Mouse (Mus musculus) spleen, postnatal 10 days (tissue): ENCODE measurements around the gene Chd9.
"Not testable (repeated sequence)": the region's sequence is repeated elsewhere in the genome, so short reads cannot be mapped to it uniquely, and the experiment has no call there.

Experiments used
- DNase-seq, 2 experiments: peaks; one replicate each; pipeline ENCODE4 v3.0.0; 2021 to 2022; ENCODE audit warnings: low spot score in 2 of 2

The Chd9 gene

GRCm38 (mm10) chr8:90871375-90872080, 43.4 kb downstream of the Chd9 start:
- no peak for DNase-seq

- DNase-seq, result peak in 1 of 2 experiments; percentile 19
These were observed 44.9 kb downstream of the Chd9 start for GRCm38 (mm10) chr8:90873051-90873450.

GRCm38 (mm10) chr8:90876213-90876721, 48.1 kb downstream of the Chd9 start:
- peak; percentile 26 to 37 for DNase-seq

GRCm38 (mm10) chr8:90876722-90877429, 48.7 kb downstream of the Chd9 start:
- peak; percentile 22 to 51 for DNase-seq

GRCm38 (mm10) chr8:90877430-90877975, 49.4 kb downstream of the Chd9 start:
- DNase-seq, result no peak

GRCm38 (mm10) chr8:90878551-90878950, 50.4 kb downstream of the Chd9 start:
- DNase-seq, result no peak

GRCm38 (mm10) chr8:90880041-90880440, 51.9 kb downstream of the Chd9 start:
- DNase-seq, result no peak

- DNase-seq, result peak in 1 of 2 experiments; percentile 18
These were observed 53.0 kb downstream of the Chd9 start for GRCm38 (mm10) chr8:90881181-90881580.

- DNase-seq, result no peak
These were observed 54.0 kb downstream of the Chd9 start for GRCm38 (mm10) chr8:90882088-90882691.

GRCm38 (mm10) chr8:90885671-90886368, 57.7 kb downstream of the Chd9 start:
- no peak for DNase-seq

GRCm38 (mm10) chr8:90886369-90886712, 58.2 kb downstream of the Chd9 start:
- not testable (repeated sequence) for DNase-seq

- DNase-seq, result not testable (repeated sequence)
These were observed 59.2 kb downstream of the Chd9 start for GRCm38 (mm10) chr8:90887328-90887727.

- DNase-seq, result no peak
These were observed 63.9 kb downstream of the Chd9 start for GRCm38 (mm10) chr8:90891872-90892578.

GRCm38 (mm10) chr8:90892579-90892919, 64.4 kb downstream of the Chd9 start:
- no peak for DNase-seq

GRCm38 (mm10) chr8:90894231-90894914, 66.2 kb downstream of the Chd9 start:
- DNase-seq, result no peak

- no peak for DNase-seq
These were observed 69.2 kb downstream of the Chd9 start for GRCm38 (mm10) chr8:90897343-90897742.

GRCm38 (mm10) chr8:90898578-90898977, 70.4 kb downstream of the Chd9 start:
- DNase-seq, result no peak

GRCm38 (mm10) chr8:90902002-90902401, 73.8 kb downstream of the Chd9 start:
- no peak for DNase-seq

- no peak for DNase-seq
These were observed 76.1 kb downstream of the Chd9 start for GRCm38 (mm10) chr8:90904171-90904706.

- DNase-seq, result no peak
These were observed 78.8 kb downstream of the Chd9 start for GRCm38 (mm10) chr8:90906922-90907321.
